Mouse (Mus musculus): ENCODE results near the gene Cep57. TPM values are rescaled to one million over a fixed set of nuclear protein-coding genes. Genes with fewer than 3 reads are reported as not detected.

Gene Cep57
- polyA plus RNA-seq, 1 experiment from 2014 or later: 21.3 TPM

GRCm38 (mm10) chr9:13781985-13782384, 44.9 kb downstream of the Cep57 start:
- Histone ChIP-seq H3K9me3 (ENCODE audit: low read length) (0 out of 2 replicates have a peak, but pooled peaks cover 2% of the 10 kb centered on the region), H3K36me3 (replicated peaks; ENCODE audit: insufficient read depth, low read length) (peaks cover 20% of the 10 kb centered on the region), H3K4me2 (ENCODE audit: low read depth, low read length) (no peak overlapping the region), H3K4me3 (ENCODE audit: low read depth, low read length) (no peak overlapping the region), H3K27ac (ENCODE audit: low read depth) (no peak overlapping the region), H3K4me1 (ENCODE audit: insufficient read depth) (no peaks in the 10 kb centered on the region), H3K9ac (replicated peaks) (no peak overlapping the region), H3K27me3 (ENCODE audit: insufficient read depth, low read length) (no peaks in the 10 kb centered on the region)
- ATAC-seq: no peak
- WGBS (ENCODE audit: insufficient replicate concordance): 82% methylated on average over 1 of the region's 1 CpGs
- no peak for DNase-seq
- TF ChIP-seq CTCF (IDR thresholded peaks at IDR 0.05; ENCODE audit: low read depth) (no peak), EP300 (IDR thresholded peaks at IDR 0.05; ENCODE audit: low read depth) (no peak)

GRCm38 (mm10) chr9:13774732-13775131, 52.2 kb downstream of the Cep57 start:
- Histone ChIP-seq H3K27ac (ENCODE audit: low read depth) (no peak overlapping the region), H3K4me2 (ENCODE audit: low read depth, low read length) (no peak overlapping the region), H3K27me3 (ENCODE audit: insufficient read depth, low read length) (no peaks in the 10 kb centered on the region), H3K9ac (replicated peaks) (no peak overlapping the region), H3K36me3 (replicated peaks; ENCODE audit: insufficient read depth, low read length) (no peaks in the 10 kb centered on the region; the same call in 1 of the 2 replicates), H3K9me3 (ENCODE audit: low read length) (no peaks in the 10 kb centered on the region), H3K4me3 (ENCODE audit: low read depth, low read length) (no peak overlapping the region), H3K4me1 (ENCODE audit: insufficient read depth) (no peaks in the 10 kb centered on the region)
- 61% methylated on average over 1 of the region's 1 CpGs for WGBS (ENCODE audit: insufficient replicate concordance)
- ATAC-seq: no peak
- DNase-seq: no peak
- TF ChIP-seq EP300 (IDR thresholded peaks at IDR 0.05; ENCODE audit: low read depth) (no peak), CTCF (IDR thresholded peaks at IDR 0.05; ENCODE audit: low read depth) (no peak)

- H3K9me3 ChIP-seq (ENCODE audit: low read length): no peaks in the 10 kb centered on the region
- H3K4me1 ChIP-seq (ENCODE audit: insufficient read depth): no peaks in the 10 kb centered on the region
- H3K4me3 ChIP-seq (ENCODE audit: low read depth, low read length): no peak overlapping the region
- H3K4me2 ChIP-seq (ENCODE audit: low read depth, low read length): no peak overlapping the region
- DNase-seq: no peak
- no peaks in the 10 kb centered on the region for H3K36me3 ChIP-seq (replicated peaks; ENCODE audit: insufficient read depth, low read length)
- H3K27ac ChIP-seq (ENCODE audit: low read depth): no peak overlapping the region
- WGBS (ENCODE audit: insufficient replicate concordance): 80% methylated on average over 7 of the region's 7 CpGs
- no peaks in the 10 kb centered on the region for H3K27me3 ChIP-seq (ENCODE audit: insufficient read depth, low read length)
- TF ChIP-seq CTCF (IDR thresholded peaks at IDR 0.05; ENCODE audit: low read depth) (no peak), EP300 (IDR thresholded peaks at IDR 0.05; ENCODE audit: low read depth) (no peak)
- H3K9ac ChIP-seq (replicated peaks): no peak overlapping the region
- ATAC-seq: no peak
Observed at GRCm38 (mm10) chr9:13766570-13766969, 60.3 kb downstream of the Cep57 start.

GRCm38 (mm10) chr9:13765624-13766023, 61.3 kb downstream of the Cep57 start:
- WGBS (ENCODE audit: insufficient replicate concordance): 87% methylated on average over 2 of the region's 2 CpGs
- no peaks in the 10 kb centered on the region for H3K4me1 ChIP-seq (ENCODE audit: insufficient read depth)
- TF ChIP-seq EP300 (IDR thresholded peaks at IDR 0.05; ENCODE audit: low read depth): no peak
- TF ChIP-seq CTCF (IDR thresholded peaks at IDR 0.05; ENCODE audit: low read depth): no peak

GRCm38 (mm10) chr9:13760430-13760829, 66.5 kb downstream of the Cep57 start:
- 80% methylated on average over 3 of the region's 3 CpGs for WGBS (ENCODE audit: insufficient replicate concordance)
- Histone ChIP-seq H3K9ac (replicated peaks) (no peak overlapping the region), H3K4me3 (ENCODE audit: low read depth, low read length) (no peak overlapping the region), H3K9me3 (ENCODE audit: low read length) (no peaks in the 10 kb centered on the region), H3K27me3 (ENCODE audit: insufficient read depth, low read length) (no peaks in the 10 kb centered on the region), H3K4me2 (ENCODE audit: low read depth, low read length) (no peak overlapping the region), H3K27ac (ENCODE audit: low read depth) (no peak overlapping the region), H3K4me1 (ENCODE audit: insufficient read depth) (no peaks in the 10 kb centered on the region), H3K36me3 (replicated peaks; ENCODE audit: insufficient read depth, low read length) (peaks cover 6% of the 10 kb centered on the region; the same call in 1 of the 2 replicates)
- TF ChIP-seq EP300 (IDR thresholded peaks at IDR 0.05; ENCODE audit: low read depth) (no peak), CTCF (IDR thresholded peaks at IDR 0.05; ENCODE audit: low read depth) (no peak)
- DNase-seq (no peak), ATAC-seq (no peak)

More at GRCm38 (mm10) chr9:13765624-13766023, 61.3 kb downstream of the Cep57 start:
- no peak overlapping the region for H3K4me2 ChIP-seq (ENCODE audit: low read depth, low read length)
- no peaks in the 10 kb centered on the region for H3K9me3 ChIP-seq (ENCODE audit: low read length)
- H3K4me3 ChIP-seq (ENCODE audit: low read depth, low read length): no peak overlapping the region
- no peak overlapping the region for H3K27ac ChIP-seq (ENCODE audit: low read depth)
- no peak overlapping the region for H3K9ac ChIP-seq (replicated peaks)
- H3K36me3 ChIP-seq (replicated peaks; ENCODE audit: insufficient read depth, low read length): peaks cover 6% of the 10 kb centered on the region; the same call in 1 of the 2 replicates
- no peak for DNase-seq
- no peak for ATAC-seq
- no peaks in the 10 kb centered on the region for H3K27me3 ChIP-seq (ENCODE audit: insufficient read depth, low read length)

Other genes starting within 250 kb of the Cep57 start
- 17.2 and 18.2 TPM in 2 replicates for gene Mtmr2, start 78.7 kb downstream of the Cep57 start, polyA plus RNA-seq (2015; fragmentation: Nextera tagmentation; extraction: Ambion mirVana)
- 6.9 and 7.4 TPM in 2 replicates for gene Fam76b, start 609 bp upstream of the Cep57 start, polyA plus RNA-seq (2015; fragmentation: Nextera tagmentation; extraction: Ambion mirVana)

Measured in liver, postnatal 0 days (tissue).